Mouse (Mus musculus): Measurements from ENCODE around the gene 3830406C13Rik. TPM values are rescaled to one million over a fixed set of nuclear protein-coding genes. Genes with fewer than 3 reads are reported as not detected.

The 3830406C13Rik gene
- total and polyA plus RNA-seq, 2 experiments from 2014 or later: 26.4 to 37.3 TPM

DNA sequence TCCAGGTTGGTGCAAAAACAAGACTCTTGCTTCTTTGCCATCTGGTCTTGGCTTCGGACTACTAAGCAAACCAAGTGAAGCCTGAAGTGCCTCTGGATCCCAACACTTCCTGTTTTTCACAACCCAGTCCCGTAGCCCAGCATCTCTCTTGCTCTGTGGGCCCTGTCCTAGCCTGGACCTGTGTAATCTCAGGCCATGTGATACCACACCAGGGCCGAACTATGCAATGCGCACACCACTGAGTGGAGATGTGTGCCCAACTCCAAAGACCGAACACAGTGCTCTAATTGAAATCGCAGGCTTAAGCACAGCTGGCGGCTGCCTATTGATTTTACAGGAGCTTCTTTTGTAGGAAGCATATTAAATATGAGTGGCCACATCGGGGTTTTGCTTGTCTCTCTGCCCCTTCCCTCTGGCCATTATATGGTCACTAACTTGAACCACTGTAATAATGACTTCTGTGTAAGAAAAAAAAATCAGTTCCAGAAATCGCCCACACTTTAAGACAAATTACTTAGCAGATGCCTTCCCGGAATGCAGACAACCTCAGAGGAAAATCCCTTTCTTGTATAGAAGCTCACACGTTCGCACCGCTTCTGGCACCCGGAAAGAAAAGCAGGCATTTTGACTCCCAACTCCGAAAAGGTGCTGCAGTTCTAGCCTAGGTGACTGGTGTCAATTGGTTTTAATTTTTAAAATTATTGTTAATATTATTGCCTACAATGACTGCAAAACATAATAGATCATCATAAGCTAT is 65.5 kb downstream of the 3830406C13Rik start:
- no peak for ATAC-seq (ENCODE audit: low FRiP score)
- Histone ChIP-seq H3K9me3 (ENCODE audit: low read length) (no peaks in the 10 kb centered on the region), H3K9ac (replicated peaks; ENCODE audit: low read length, poor library complexity, severe bottlenecking) (no peak overlapping the region), H3K27ac (ENCODE audit: low read depth, low read length) (no peak overlapping the region), H3K36me3 (ENCODE audit: insufficient read depth, low read length) (no peaks in the 10 kb centered on the region), H3K4me2 (ENCODE audit: low read depth, low read length, poor library complexity, severe bottlenecking) (no peak overlapping the region), H3K4me1 (ENCODE audit: insufficient read depth, low read length) (no peaks in the 10 kb centered on the region), H3K4me3 (ENCODE audit: low read depth, low read length) (no peak overlapping the region), H3K27me3 (ENCODE audit: insufficient read depth, low read length) (peaks cover 88% of the 10 kb centered on the region)
- TF ChIP-seq CTCF (IDR thresholded peaks at IDR 0.05): no peak
- 9% methylated on average over 15 of the region's 15 CpGs for WGBS
- DNase-seq (ENCODE audit: low spot score): no peak

- Histone ChIP-seq H3K27ac (ENCODE audit: low read depth, low read length) (no peak overlapping the region), H3K4me3 (ENCODE audit: low read depth, low read length) (no peak overlapping the region), H3K4me2 (ENCODE audit: low read depth, low read length, poor library complexity, severe bottlenecking) (no peak overlapping the region), H3K27me3 (ENCODE audit: insufficient read depth, low read length) (peaks cover 85% of the 10 kb centered on the region), H3K36me3 (ENCODE audit: insufficient read depth, low read length) (no peaks in the 10 kb centered on the region), H3K4me1 (ENCODE audit: insufficient read depth, low read length) (no peaks in the 10 kb centered on the region), H3K9me3 (ENCODE audit: low read length) (no peaks in the 10 kb centered on the region), H3K9ac (replicated peaks; ENCODE audit: low read length, poor library complexity, severe bottlenecking) (no peak overlapping the region)
- WGBS: 10% methylated on average over 16 of the region's 16 CpGs
- ATAC-seq (ENCODE audit: low FRiP score): no peak
- no peak for DNase-seq (ENCODE audit: low spot score)
- no peak for TF ChIP-seq CTCF (IDR thresholded peaks at IDR 0.05)
Observed at GRCm38 (mm10) chr14:12350271-12350916, 66.4 kb downstream of the 3830406C13Rik start.

Other genes with a start within 250 kb of the 3830406C13Rik start
- gene Gm49355, start 197 bp upstream of the 3830406C13Rik start, total RNA-seq (2014; rRNA removed): not detected in 2 replicates
- gene Gm49355, start 197 bp upstream of the 3830406C13Rik start, polyA plus RNA-seq (2015; fragmentation: Nextera tagmentation; extraction: Ambion mirVana): 0.06 and 0.27 TPM in 2 replicates
- gene Fezf2, start 64.0 kb downstream of the 3830406C13Rik start, total RNA-seq (2014; rRNA removed): 0.19 and 0.93 TPM in 2 replicates
- gene Fezf2, start 64.0 kb downstream of the 3830406C13Rik start, polyA plus RNA-seq (2015; fragmentation: Nextera tagmentation; extraction: Ambion mirVana): 0.70 and 1.7 TPM in 2 replicates